Mouse (Mus musculus): Measurements from ENCODE around the gene Faf1. TPM values are rescaled to one million over a fixed set of nuclear protein-coding genes. Genes with fewer than 3 reads are reported as not detected.

Faf1 gene
- 27.1 and 28.7 TPM in 2 replicates for total RNA-seq (2021)
- long read RNA-seq, full-length matches to known transcripts: 137 of 160 reads
- long read RNA-seq, partial matches to known transcripts: 6 of 160 reads
- long read RNA-seq, other reads (novel, unspliced or antisense): 17 of 160 reads

DNA sequence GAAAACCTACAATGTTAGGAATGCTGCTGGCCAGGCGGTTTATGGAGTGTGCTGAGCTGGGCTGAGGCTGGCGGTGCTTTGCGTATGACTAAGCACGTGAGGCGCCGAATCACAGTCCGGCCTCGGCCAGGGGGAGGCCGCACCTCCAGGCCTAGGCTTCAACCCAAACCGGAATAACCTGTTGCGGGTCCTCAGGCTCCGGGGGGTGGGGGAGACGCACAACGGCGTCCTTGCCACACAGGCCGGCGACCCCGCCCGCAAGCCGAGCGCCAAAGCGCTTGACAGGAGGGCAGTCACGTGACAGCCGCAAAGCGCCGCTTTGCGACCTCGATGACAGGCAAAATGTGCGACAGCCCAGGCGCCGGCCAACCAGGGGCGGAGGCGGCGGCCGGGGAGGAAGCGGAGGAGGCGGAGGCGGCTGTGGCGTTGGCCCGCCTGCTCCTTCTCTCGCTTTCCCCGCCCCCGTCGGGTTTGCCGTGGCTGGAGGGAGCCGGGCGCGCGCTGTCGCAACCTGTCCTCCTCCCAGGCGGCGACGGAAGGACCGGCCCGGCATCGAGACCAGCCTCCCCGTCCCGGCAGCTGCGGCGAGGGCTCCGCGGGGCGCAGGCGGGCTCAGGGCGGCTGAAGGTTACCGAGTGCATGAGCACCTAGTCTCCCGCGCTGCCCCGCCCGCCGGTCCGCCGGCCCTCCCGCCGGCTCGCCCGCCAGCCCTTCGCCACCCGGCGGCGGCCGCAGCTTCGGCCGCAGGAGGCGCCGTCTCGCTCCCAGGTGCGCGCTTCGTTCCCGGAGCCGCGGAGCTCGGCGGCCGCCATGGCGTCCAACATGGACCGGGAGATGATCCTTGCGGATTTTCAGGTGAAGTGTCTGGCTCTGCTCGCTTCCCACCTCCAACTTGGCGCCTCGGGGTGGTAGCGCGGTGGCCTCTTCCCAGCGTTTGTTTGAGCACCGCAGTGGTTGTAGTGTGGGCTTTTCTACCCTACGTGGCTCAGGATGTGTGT, at the start of gene Faf1:
Gene Faf1 (plus strand): TSS at position 371 of the 998 bp plus-strand sequence.
- peak; percentile 99 for DNase-seq

- DNase-seq: no peak
Observed at GRCm38 (mm10) chr4:109630215-109630614, 46.2 kb upstream of the Faf1 start.

DNA sequence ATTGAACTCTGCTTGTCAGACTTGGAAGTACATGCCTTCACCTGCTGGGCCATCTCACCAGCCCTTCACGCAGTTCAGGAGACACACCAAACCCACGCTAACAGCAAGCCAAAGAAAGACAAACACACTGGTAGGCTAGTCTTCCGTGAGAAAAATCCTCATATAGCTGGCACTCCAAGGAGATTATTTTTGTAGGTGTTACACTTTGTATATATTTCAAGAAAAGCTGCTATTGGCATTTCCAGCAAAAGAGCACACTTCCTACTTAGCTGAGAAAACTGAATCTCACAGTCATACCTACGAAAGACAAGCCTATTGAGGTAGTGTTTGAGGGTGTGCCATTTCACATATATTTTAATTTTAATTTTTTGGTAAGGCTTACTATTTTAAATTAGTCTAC, 45.4 kb upstream of the Faf1 start:
- DNase-seq: no peak

GRCm38 (mm10) chr4:109634971-109635370, 41.4 kb upstream of the Faf1 start:
- DNase-seq: no peak

- no peak for DNase-seq
Observed at GRCm38 (mm10) chr4:109639356-109639755, 37.0 kb upstream of the Faf1 start.

GRCm38 (mm10) chr4:109640141-109640540, 36.2 kb upstream of the Faf1 start:
- no peak for DNase-seq

GRCm38 (mm10) chr4:109641451-109641850, 34.9 kb upstream of the Faf1 start:
- no peak for DNase-seq

GRCm38 (mm10) chr4:109647281-109647680, 29.1 kb upstream of the Faf1 start:
- DNase-seq: no peak

DNA sequence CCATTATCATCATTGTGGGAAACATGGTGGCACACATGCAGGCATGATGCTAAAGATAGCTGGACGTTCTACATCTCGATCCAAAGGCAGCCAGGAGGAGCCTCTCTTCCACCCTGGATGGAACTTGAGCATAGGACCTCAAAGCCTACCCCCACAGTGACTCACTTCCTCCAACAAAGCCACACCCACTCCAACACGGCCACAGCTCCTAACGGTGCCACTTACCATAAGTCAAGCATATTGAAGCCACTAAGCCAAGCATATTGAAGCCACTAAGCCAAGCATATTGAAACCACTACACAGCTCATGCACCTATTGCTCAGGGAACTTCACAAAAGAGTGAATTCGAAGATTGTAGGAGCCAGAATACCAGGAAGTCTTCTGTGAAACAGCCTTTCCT, 27.1 kb upstream of the Faf1 start:
- no peak for DNase-seq

GRCm38 (mm10) chr4:109653251-109653650, 23.1 kb upstream of the Faf1 start:
- DNase-seq: no peak

DNA sequence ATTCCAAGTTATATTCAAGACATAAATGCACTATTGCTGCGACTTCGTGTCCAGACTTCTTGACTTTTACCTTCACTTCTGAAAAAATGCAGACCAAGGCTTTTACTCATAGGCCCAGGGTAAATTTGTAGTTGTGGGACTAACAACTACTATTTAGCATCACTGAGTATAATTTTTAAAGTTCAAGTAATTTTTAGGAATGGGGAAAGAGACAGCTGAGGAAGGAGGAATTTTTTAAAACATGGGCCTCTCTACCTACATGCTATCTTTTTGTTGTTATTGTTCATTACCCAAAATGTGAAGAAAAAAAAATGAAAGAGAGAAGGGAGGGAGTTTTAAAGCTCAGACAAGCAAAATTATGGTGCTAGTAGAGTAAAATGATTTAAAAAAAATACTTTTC, 21.7 kb upstream of the Faf1 start:
- no peak for DNase-seq

- no peak for DNase-seq
Observed at GRCm38 (mm10) chr4:109655738-109656137, 20.6 kb upstream of the Faf1 start.

DNA sequence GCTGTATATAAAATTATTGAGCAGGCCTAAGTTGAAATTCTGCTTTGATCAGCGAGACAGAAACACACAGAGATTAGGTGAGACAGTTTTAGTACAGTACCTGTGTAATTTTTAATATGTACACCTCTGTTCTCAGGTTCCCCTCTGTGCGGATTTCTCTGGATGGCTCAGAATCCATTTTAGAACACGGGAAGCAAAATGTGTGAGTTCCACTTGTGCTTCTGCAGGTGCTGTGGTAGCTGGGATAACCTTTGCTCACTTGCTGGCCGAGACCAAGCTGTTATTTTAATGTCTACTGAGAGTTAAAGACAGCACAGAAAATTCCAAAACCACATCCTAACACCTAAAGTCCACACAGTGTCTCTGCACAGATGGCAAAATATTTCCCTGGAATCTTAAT, 20.1 kb upstream of the Faf1 start:
- no peak for DNase-seq

DNA sequence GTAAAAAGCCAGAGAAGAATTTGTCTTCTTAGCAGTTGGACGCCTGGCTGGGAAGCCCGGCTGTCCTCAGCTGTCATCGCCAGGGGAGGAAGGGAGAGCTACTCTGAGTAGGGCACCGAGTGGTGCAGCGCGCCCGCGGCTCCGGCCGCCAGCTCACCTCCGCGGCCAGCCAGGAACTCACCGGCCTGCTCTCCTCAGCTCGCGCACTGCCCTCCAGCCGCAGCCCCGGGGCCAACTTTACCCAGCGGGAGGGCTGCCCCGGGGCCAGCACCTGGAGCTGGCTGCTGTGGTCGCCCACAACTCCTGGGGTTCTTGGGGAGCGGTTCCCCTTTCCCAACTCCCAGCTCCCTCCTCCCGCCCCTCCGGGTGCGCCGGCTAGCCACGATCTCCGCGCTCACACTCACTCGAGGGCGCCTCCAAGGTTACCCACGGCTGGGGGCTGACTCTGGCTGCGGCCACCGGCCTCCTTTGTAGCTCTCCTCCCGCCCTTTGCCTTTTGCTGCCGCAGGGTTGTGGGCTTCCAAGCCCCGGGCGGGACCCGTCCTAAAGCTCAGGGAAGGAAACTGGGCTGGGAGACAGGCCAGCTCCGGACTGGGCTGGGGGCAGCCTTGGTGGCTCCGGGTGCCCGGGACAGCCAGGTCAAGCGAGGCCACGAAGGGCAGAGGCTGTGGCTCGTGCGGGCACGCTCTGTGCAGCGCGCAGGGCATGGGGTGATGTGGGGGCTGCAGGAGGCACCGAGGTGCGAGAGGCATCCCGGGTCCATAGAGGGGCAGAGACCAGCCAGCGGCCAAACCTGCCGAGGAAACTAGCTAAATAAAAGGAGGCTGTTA, 19.2 kb upstream of the Faf1 start:
- peak; percentile 67 for DNase-seq

DNA sequence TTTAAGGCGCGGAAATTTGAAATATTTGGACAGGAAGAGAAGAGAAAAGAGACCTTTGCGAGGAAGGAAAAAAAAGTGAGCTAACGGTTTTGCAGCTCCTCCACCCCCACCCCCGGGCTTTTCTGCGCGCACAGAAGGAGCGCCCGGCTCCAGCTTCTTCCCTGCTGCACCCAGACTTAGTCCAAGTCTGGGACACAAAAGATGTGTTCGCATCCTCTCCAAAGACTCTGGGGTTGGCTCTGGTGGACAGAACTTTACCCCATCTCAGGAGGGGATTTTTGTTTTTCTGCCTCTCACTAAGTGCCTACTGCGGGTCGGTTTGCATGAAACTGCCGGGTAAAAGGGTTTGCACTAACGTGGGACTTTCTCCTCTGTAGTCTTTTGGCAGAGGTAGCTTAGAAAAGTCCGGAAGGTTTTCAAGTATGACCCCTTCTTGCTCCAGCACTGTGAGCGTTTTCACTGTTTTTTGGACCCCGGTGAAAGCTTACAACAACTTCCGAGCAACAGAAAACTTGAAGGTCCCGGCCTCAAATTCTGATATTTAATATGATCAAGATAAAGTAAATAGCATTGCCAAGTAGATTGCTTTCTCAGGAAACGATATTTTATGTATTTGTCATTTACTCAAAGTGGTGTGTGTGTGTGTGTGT, 18.4 kb upstream of the Faf1 start:
- peak; percentile 41 for DNase-seq

- DNase-seq: no peak
Observed at GRCm38 (mm10) chr4:109658826-109659225, 17.6 kb upstream of the Faf1 start.

DNA sequence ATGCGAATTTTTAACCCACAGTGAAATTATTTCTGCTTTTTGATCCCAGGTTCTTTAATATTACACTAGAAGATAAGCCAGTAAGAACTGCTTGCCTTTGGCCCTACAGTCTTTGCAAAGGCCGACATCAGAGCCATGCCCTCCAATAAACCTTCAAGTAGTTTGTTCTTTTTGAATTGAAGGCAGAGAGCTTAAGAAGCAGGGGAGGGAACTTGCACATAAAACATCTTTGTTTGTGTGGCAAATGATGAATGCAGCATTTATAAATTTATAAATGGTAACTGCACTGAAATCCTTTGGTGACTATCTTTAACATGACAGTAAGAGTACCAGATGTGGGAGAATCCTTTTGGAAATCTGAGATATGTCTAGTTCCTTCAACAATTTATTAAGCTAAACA, 16.8 kb upstream of the Faf1 start:
- DNase-seq: no peak

DNA sequence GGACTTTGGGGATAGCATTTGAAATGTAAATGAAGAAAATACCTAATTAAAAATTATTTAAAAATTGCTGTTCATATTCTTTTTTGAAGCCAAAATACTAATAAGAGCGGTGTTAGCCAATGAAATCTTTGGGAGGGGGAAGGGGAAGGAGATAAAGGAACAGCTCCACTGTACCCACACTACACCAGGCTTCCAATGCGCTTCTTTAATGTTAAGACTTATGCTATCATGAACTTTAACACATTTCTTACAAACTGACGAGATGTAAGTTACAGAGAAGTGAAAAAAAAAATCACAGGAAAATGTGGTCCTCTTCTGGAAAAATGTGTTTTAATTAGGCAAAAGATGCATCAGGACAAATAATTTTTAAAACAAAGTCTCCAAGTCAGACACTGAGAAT, 15.8 kb upstream of the Faf1 start:
- DNase-seq: no peak

GRCm38 (mm10) chr4:109661183-109661582, 15.2 kb upstream of the Faf1 start:
- no peak for DNase-seq

DNA sequence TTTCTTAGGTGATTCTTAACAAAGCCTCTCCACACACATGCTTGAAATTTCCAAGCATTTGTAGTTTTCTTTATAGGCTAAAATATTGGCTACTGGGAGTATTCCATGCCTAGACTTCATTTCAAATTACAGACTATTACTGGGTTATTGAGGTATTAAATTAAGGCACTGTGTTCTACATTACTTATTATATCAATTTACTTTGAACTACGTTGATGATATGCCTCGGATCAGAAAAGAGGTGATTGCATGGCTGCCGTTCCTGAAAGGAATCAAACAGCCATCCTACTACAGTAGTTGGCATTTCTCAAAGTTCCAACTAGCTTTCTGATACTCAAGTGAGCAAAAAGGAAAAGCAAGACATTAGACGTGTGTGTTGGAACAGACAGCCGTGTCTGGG, 14.1 kb upstream of the Faf1 start:
- DNase-seq: no peak

- no peak for DNase-seq
Observed at GRCm38 (mm10) chr4:109664091-109664490, 12.3 kb upstream of the Faf1 start.

Measured in adrenal gland, postnatal 25 days (tissue).